In genomic region chr6:91889255-91889906, GRCm38 (mm10) we compare ENCODE assay signal across 22 mouse cellular contexts. TPM values are rescaled to one million over a fixed set of nuclear protein-coding genes. Genes with fewer than 3 reads are reported as not detected.
A peak's percentile ranks its signal among the peaks of the same experiment; 100 is the strongest.
DNase-seq lines count a peak whose midpoint lies in the region; ATAC-seq and TF ChIP-seq lines count a peak whose summit lies in the region.
"Had no signal": no experiment of that assay in that cellular context is flagged by ENCODE, and none has a peak within 500 bp of the region (broad histone marks: within the 10 kb centered on the region; RNA-seq: fewer than 3 reads in every experiment).

No protein-coding gene starts in this region.

- no peaks in the 10 kb centered on the region for H3K9me3 ChIP-seq in embryonic facial prominence, embryonic 13.5 days
- no peaks in the 10 kb centered on the region for H3K9me3 ChIP-seq in embryonic facial prominence, embryonic 10.5 days
- no peaks in the 10 kb centered on the region for H3K9me3 ChIP-seq in forebrain, embryonic 15.5 days
- no peaks in the 10 kb centered on the region for H3K9me3 ChIP-seq in forebrain, embryonic 11.5 days (ENCODE audit: control insufficient read depth, low read length)
- H3K9me3 ChIP-seq in forebrain, postnatal 0 days (ENCODE audit: low read length), result no peaks in the 10 kb centered on the region
- no peaks in the 10 kb centered on the region for H3K9me3 ChIP-seq in forebrain, embryonic 13.5 days (replicated peaks)
- H3K9me3 ChIP-seq: G1E had no signal

- H3K27me3 ChIP-seq in embryonic facial prominence, embryonic 13.5 days, result no peaks in the 10 kb centered on the region
- H3K27me3 ChIP-seq in embryonic facial prominence, embryonic 10.5 days (replicated peaks; ENCODE audit: low read depth, poor library complexity, severe bottlenecking), result no peaks in the 10 kb centered on the region
- no peaks in the 10 kb centered on the region for H3K27me3 ChIP-seq in forebrain, embryonic 15.5 days
- no peaks in the 10 kb centered on the region for H3K27me3 ChIP-seq in forebrain, embryonic 11.5 days (ENCODE audit: control insufficient read depth, insufficient read depth, low read length)
- no peaks in the 10 kb centered on the region for H3K27me3 ChIP-seq in forebrain, postnatal 0 days (ENCODE audit: insufficient read depth, low read length)
- no peaks in the 10 kb centered on the region for H3K27me3 ChIP-seq in forebrain, embryonic 13.5 days
- H3K27me3 ChIP-seq: CH12.LX, Patski had no signal

- no peak for TF ChIP-seq CTCF in forebrain, postnatal 0 days (IDR thresholded peaks at IDR 0.05; ENCODE audit: low read depth)

- H3K4me1 ChIP-seq in embryonic facial prominence, embryonic 13.5 days, result no peaks in the 10 kb centered on the region
- H3K4me1 ChIP-seq in embryonic facial prominence, embryonic 10.5 days, result no peaks in the 10 kb centered on the region
- H3K4me1 ChIP-seq in forebrain, embryonic 15.5 days, result no peaks in the 10 kb centered on the region
- H3K4me1 ChIP-seq in forebrain, embryonic 11.5 days (replicated peaks; ENCODE audit: control insufficient read depth, insufficient read depth, low read length), result no peaks in the 10 kb centered on the region
- H3K4me1 ChIP-seq in forebrain, postnatal 0 days (ENCODE audit: insufficient read depth), result no peaks in the 10 kb centered on the region
- H3K4me1 ChIP-seq in forebrain, embryonic 13.5 days, result no peaks in the 10 kb centered on the region; the same call in 1 of the 2 replicates

- H3K27ac ChIP-seq in embryonic facial prominence, embryonic 13.5 days, result no peak overlapping the region
- H3K27ac ChIP-seq in embryonic facial prominence, embryonic 10.5 days (replicated peaks), result no peak overlapping the region
- peak overlapping the region; percentile 72; the same call in 1 of the 2 replicates for H3K27ac ChIP-seq in forebrain, embryonic 15.5 days (replicated peaks)
- H3K27ac ChIP-seq in forebrain, embryonic 11.5 days (ENCODE audit: low read depth, low read length), result no peak overlapping the region
- H3K27ac ChIP-seq in forebrain, postnatal 0 days (ENCODE audit: low read depth, low read length), result no peak overlapping the region
- no peak overlapping the region; the same call in 1 of the 2 replicates for H3K27ac ChIP-seq in forebrain, embryonic 13.5 days

- H3K9ac ChIP-seq in embryonic facial prominence, embryonic 13.5 days, result 0 out of 2 replicates have a peak overlapping the region, but pooled peaks have one; percentile 7
- no peak overlapping the region for H3K9ac ChIP-seq in forebrain, embryonic 15.5 days (replicated peaks)
- no peak overlapping the region for H3K9ac ChIP-seq in forebrain, embryonic 11.5 days (ENCODE audit: low read length)
- no peak overlapping the region for H3K9ac ChIP-seq in forebrain, postnatal 0 days
- no peak overlapping the region for H3K9ac ChIP-seq in forebrain, embryonic 13.5 days

- no peak overlapping the region for H3K4me3 ChIP-seq in embryonic facial prominence, embryonic 13.5 days
- H3K4me3 ChIP-seq in embryonic facial prominence, embryonic 10.5 days, result no peak overlapping the region
- no peak overlapping the region for H3K4me3 ChIP-seq in forebrain, embryonic 15.5 days
- no peak overlapping the region for H3K4me3 ChIP-seq in forebrain, embryonic 11.5 days (ENCODE audit: low read depth, low read length)
- no peak overlapping the region for H3K4me3 ChIP-seq in forebrain, postnatal 0 days (ENCODE audit: low read depth, low read length)
- no peak overlapping the region for H3K4me3 ChIP-seq in forebrain, embryonic 13.5 days

- peaks cover 83% of the 10 kb centered on the region for H3K36me3 ChIP-seq in embryonic facial prominence, embryonic 13.5 days
- H3K36me3 ChIP-seq in embryonic facial prominence, embryonic 10.5 days (replicated peaks), result peaks cover 92% of the 10 kb centered on the region
- H3K36me3 ChIP-seq in forebrain, embryonic 15.5 days, result peaks cover 80% of the 10 kb centered on the region
- peaks cover 2% of the 10 kb centered on the region; the same call in 1 of the 2 replicates for H3K36me3 ChIP-seq in forebrain, embryonic 11.5 days (ENCODE audit: control insufficient read depth, insufficient read depth, low read length)
- peaks cover 68% of the 10 kb centered on the region for H3K36me3 ChIP-seq in forebrain, postnatal 0 days (ENCODE audit: insufficient read depth)
- H3K36me3 ChIP-seq in forebrain, embryonic 13.5 days (ENCODE audit: poor library complexity, severe bottlenecking), result peaks cover 87% of the 10 kb centered on the region

- ATAC-seq in embryonic facial prominence, embryonic 13.5 days (ENCODE audit: insufficient number of reproducible peaks, insufficient read depth, low FRiP score, low TSS enrichment, low read depth), result no peak
- 0 out of 2 replicates have a peak, but pooled peaks have one; percentile 48 for ATAC-seq in forebrain, embryonic 15.5 days (replicated peaks)
- ATAC-seq in forebrain, embryonic 11.5 days (replicated peaks; ENCODE audit: low FRiP score), result no peak
- peak; percentile 48 for ATAC-seq in forebrain, postnatal 0 days
- no peak for ATAC-seq in forebrain, embryonic 13.5 days
- ATAC-seq: activated CD4-positive, CD25-positive, alpha-beta regulatory T cell, adult 4 months; CD4-positive, CD25-positive, alpha-beta regulatory T cell, adult 4 months; Patski had no signal

- no peak overlapping the region for H3K4me2 ChIP-seq in embryonic facial prominence, embryonic 13.5 days
- H3K4me2 ChIP-seq in forebrain, embryonic 15.5 days (replicated peaks), result no peak overlapping the region
- no peak overlapping the region for H3K4me2 ChIP-seq in forebrain, embryonic 11.5 days (ENCODE audit: low read depth, low read length, severe bottlenecking)
- H3K4me2 ChIP-seq in forebrain, postnatal 0 days (ENCODE audit: low read depth), result no peak overlapping the region
- H3K4me2 ChIP-seq in forebrain, embryonic 13.5 days, result no peak overlapping the region

- DNase-seq in embryonic facial prominence, embryonic 10.5 days (ENCODE audit: low spot score), result no peak
- no peak for DNase-seq in forebrain, embryonic 11.5 days (ENCODE audit: low spot score)
- DNase-seq in forebrain, postnatal 0 days, result peak; percentile 35
- peak; percentile 36 for DNase-seq in brain, adult 2 months (ENCODE audit: low read depth, low spot score)
- DNase-seq in lung, postnatal 36 days, result no peak
- DNase-seq: adrenal gland, adult 8-10 months; adrenal gland, postnatal 14 days; adrenal gland, postnatal 36 days; B cell, adult 2 months; cerebellum, adult 11-12 months; cerebellum, adult 2 months; cerebellum, adult 9-10 months; cerebellum, postnatal 10 days; cerebellum, postnatal 25 days had no signal

- 81% methylated on average over 3 of the region's 3 CpGs for WGBS in embryonic facial prominence, embryonic 13.5 days
- WGBS in embryonic facial prominence, embryonic 10.5 days, result 83% methylated on average over 3 of the region's 3 CpGs
- 45% methylated on average over 3 of the region's 3 CpGs for WGBS in forebrain, embryonic 15.5 days
- WGBS in forebrain, embryonic 11.5 days, result 80% methylated on average over 3 of the region's 3 CpGs
- WGBS in forebrain, postnatal 0 days, result 45% methylated on average over 3 of the region's 3 CpGs
- whole genome bisulfite sequencing in forebrain, embryonic 13.5 days, result 66% methylated on average over 3 of the region's 3 CpGs

RNA-seq across cellular contexts. Expression of gene Ccdc174, which starts 11.5 kb away (rescaled TPM):
- polyA plus RNA-seq in embryonic facial prominence, embryonic 13.5 days (2015; fragmentation: Nextera tagmentation; extraction: Ambion mirVana), result 44.9 and 50.5 TPM in 2 replicates
- 36.2 and 38.3 TPM in 2 replicates for polyA plus RNA-seq in embryonic facial prominence, embryonic 10.5 days (2016; fragmentation: Nextera tagmentation; extraction: Ambion mirVana)
- 42.6 and 42.9 TPM in 2 replicates for polyA plus RNA-seq in forebrain, embryonic 15.5 days (2015; fragmentation: Nextera tagmentation; extraction: Ambion mirVana)
- 41.4 and 47.7 TPM in 2 replicates for polyA plus RNA-seq in forebrain, embryonic 11.5 days (2014; fragmentation: Nextera tagmentation; extraction: Ambion mirVana)
- total RNA-seq in forebrain, postnatal 0 days (2014; rRNA removed), result 22.8 and 23.4 TPM in 2 replicates
- 30.8 and 35.2 TPM in 2 replicates for polyA plus RNA-seq in forebrain, postnatal 0 days (2015; fragmentation: Nextera tagmentation; extraction: Ambion mirVana)
- polyA plus RNA-seq in forebrain, embryonic 13.5 days (2015; fragmentation: Nextera tagmentation; extraction: Ambion mirVana), result 48.7 and 60.7 TPM in 2 replicates

RNA-seq across cellular contexts. Expression of gene 4930590J08Rik, which starts 13.2 kb away (rescaled TPM):
- polyA plus RNA-seq in embryonic facial prominence, embryonic 13.5 days (2015; fragmentation: Nextera tagmentation; extraction: Ambion mirVana), result 0.44 and 0.48 TPM in 2 replicates
- polyA plus RNA-seq in embryonic facial prominence, embryonic 10.5 days (2016; fragmentation: Nextera tagmentation; extraction: Ambion mirVana), result 0.47 and 0.51 TPM in 2 replicates
- 0.89 and 1.3 TPM in 2 replicates for polyA plus RNA-seq in forebrain, embryonic 15.5 days (2015; fragmentation: Nextera tagmentation; extraction: Ambion mirVana)
- polyA plus RNA-seq in forebrain, embryonic 11.5 days (2014; fragmentation: Nextera tagmentation; extraction: Ambion mirVana), result 0.68 and 0.73 TPM in 2 replicates
- total RNA-seq in forebrain, postnatal 0 days (2014; rRNA removed), result 1.5 and 3.7 TPM in 2 replicates
- 0.26 and 0.36 TPM in 2 replicates for polyA plus RNA-seq in forebrain, postnatal 0 days (2015; fragmentation: Nextera tagmentation; extraction: Ambion mirVana)
- 0.62 and 1.4 TPM in 2 replicates for polyA plus RNA-seq in forebrain, embryonic 13.5 days (2015; fragmentation: Nextera tagmentation; extraction: Ambion mirVana)

Comparison
In these comparisons a context has a peak if more than half of its experiments do, and no peak if none do; other contexts are left out.
1. ATAC-seq: peak in forebrain, embryonic 15.5 days (single experiment) and forebrain, postnatal 0 days (single experiment); none in embryonic facial prominence, embryonic 13.5 days (single experiment), forebrain, embryonic 11.5 days (single experiment) and forebrain, embryonic 13.5 days (single experiment).
2. DNase-seq: peak in forebrain, postnatal 0 days (single experiment) and brain, adult 2 months (single experiment); none in embryonic facial prominence, embryonic 10.5 days (single experiment), forebrain, embryonic 11.5 days (single experiment) and lung, postnatal 36 days (single experiment).